Mouse (Mus musculus): Measurements from ENCODE around the gene St3gal3.

St3gal3 gene

DNA sequence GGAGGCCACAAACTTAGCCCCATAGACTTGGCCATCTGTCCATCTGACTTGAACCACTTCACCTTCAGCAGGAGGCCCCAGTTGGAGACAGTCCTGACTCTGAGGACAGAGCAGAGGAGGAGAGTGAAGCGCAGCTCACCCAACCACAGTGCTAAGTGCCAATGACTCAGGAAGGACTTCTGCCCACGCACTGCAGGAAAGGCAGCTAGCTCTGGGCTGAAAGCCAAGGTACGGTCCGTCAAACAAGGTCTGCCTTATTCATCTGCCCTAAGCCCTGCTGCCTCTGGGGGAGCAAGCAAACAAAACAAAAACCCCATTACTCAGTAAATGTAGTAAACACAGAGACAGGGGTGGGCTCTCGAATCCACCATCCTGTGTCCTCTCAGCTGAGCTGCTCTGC lies 4.2 kb upstream of the St3gal3 start:
- DNase-seq (ENCODE audit: low spot score), result peak; percentile 76

DNA sequence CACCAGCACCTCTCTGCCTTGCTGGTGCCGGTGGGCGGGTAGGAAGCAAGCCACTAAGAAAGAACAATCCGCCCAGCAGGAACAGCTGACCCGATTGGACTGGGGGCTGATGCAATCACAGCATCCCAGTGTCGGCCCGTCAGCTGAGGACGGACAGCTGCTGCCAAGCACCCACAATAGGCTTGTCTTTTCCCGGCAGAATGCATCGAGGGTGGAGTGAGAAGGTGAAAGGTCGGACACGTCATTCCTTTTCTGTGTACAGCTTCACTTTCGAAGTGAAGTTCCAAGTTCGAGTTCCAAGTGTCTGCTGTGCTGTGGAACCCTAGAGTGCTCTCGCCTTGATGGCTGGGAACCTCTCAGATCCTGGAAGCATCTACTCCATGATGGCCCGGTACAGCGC lies 3.1 kb upstream of the St3gal3 start:
- no peak for DNase-seq (ENCODE audit: low spot score)

DNA sequence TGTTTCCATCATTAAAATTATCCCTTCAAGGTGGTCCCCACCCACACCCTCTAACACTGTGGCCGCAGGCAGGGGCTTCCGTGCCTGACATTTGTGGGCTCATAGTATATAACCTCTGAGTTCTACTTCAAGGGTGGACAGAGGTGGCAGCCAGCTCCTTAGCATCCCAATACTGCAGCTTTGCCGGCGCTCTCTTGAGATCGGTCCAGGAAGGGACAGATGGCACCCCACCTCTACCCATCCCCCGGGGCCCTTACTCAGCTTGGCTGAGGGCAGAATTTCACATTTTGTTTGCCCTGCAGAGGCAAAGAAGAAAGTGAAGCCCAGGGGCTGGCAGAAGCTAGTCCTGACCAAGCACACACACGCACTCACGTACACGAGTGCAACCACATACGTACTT lies 2.6 kb upstream of the St3gal3 start:
- DNase-seq (ENCODE audit: low spot score), result no peak

DNA sequence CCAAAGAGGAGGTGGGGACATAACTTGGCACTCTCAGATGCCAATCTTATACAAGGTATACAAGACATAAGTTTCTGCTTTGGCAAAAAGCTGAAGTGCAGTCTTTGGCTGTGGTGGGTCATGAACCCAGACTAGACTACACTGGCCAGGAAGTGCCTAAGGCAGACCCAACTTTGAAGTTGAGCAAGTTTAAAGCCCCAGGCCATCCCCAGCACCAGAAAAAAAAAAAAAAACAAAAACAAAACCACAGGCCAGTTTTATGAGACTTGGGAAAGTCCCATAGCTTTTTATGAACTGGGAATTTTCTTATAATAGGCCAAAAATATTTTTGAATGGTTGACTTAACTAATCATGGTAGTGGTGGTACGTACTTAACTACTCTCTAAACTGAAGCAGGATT lies 700 bp upstream of the St3gal3 start:
- no peak for DNase-seq (ENCODE audit: low spot score)

DNA sequence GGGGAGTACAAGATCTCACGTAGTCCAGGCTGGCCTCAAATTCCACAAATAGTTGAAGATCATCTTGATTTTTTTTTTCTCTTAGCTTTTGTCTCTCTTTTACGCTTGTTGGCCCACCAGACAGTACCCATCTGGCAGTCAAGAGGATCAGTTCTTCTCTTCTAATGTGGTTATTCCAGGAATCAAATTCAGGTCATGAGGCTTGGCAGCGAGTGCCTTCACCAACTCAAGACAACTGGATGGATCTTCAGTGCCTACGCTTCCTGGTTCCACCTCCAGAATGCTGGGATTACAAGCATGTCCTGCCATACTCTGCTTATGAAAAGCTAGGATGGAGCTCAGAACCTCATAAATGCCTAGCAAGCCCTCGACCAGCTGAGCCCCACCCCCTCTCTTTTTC lies 3.4 kb downstream of the St3gal3 start:
- DNase-seq (ENCODE audit: low spot score), result no peak

DNA sequence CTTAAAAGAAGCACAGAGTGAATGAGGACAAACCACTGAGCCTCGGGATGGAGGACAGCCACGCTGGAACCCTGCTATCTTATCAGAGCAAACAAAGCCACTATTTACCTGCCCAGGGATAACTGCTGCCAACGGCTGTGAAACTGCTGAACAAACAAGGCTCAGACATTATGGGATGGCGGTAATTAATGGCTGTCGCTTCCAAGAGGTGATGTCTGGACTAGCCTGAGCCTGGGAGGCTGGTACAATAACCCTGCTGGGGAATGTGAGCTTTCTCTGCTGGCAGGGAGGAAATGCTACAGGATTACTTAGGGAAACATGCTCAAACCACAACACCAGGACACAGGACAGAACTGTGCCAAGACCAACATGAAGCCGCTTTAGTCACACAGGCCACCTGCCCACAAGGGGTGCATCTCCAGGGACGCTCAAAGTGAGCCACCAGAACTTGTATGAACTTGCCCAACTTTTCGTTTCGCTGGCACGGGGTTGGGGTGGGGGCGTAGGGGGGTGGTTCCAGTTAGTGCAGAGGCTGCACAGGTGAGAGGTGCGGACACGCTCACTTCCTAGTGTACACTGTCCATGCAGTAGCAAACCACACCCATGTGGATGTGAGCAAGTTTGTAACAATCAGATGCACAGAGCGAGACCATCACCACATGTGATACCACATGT lies 11.5 kb downstream of the St3gal3 start:
- DNase-seq (ENCODE audit: low spot score), result no peak

DNA sequence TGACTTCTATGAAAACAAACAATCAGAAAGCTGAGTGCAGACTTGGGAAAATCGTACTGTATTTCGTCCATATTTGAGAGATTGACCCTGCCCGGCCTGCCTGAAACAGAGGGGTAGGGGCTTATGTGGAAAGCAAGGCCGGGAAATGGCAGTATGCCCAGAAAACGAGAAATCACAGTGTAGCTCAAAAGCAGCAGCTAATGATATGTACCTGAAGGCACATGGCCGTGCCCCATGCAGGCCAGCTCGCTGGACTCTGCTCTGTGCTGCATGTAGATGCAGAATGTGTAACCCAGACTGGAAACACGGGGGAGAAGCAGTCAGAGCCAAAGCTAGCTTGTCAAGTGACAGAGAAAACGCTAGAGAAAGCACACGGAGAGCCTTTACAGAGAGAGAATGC lies 12.6 kb downstream of the St3gal3 start:
- no peak for DNase-seq (ENCODE audit: low spot score)

DNA sequence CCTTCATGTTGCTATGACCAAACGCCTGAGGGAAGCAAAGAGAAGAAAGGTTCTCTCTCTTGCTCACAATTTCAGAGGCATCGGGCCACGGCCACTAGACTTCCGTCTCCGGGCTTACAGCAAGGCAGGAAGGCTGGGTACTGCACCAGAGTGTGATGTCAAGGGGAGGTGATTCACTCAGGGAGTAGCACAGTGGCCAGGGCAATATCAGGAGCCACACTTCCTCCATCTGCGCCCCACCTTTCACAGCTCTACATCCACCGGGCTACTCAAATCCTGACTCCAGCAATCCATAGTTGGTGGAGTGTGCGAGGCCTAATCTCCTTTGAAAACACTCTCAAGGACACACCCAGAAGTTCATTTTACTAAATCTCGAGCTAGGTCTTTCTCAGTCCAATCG lies 17.1 kb downstream of the St3gal3 start:
- DNase-seq (ENCODE audit: low spot score), result no peak

DNA sequence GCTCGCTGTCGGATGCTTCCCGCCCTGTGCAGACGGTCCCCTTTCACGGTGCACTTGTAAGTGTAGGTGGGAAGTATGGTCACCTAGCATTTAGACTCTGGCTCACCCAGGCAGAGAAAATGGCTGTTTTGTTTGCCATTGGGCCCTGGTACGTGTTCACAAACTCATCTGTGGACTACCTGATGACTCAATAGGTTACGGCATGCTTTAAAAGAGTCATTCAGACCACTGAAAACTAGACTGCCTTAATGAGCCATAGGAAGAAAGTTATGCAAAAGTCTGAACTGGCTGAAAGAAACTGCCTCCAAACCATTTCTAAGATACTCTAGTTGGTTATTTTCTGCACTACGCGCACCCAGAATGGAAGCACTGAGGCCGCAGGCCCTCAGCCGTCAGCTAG lies 18.6 kb downstream of the St3gal3 start:
- no peak for DNase-seq (ENCODE audit: low spot score)

DNA sequence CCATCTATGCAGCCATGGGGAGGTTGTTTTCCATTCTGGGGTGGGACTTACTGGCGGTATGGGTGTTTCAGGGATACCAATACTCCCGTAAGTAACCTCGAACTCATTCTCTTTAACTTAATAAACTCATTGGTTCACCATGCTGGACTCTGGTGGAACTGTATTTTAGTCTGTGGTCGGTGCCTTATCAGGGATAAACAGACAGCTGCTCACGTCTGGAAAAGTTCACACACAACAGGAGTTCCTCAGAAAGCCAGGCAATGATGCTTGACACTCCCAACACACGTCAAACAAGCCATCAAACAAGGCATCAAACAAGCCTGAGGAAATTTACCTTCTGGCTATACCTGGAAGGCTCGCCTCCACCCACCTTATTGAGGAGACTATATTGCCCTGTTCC lies 19.6 kb downstream of the St3gal3 start:
- no peak for DNase-seq (ENCODE audit: low spot score)

DNA sequence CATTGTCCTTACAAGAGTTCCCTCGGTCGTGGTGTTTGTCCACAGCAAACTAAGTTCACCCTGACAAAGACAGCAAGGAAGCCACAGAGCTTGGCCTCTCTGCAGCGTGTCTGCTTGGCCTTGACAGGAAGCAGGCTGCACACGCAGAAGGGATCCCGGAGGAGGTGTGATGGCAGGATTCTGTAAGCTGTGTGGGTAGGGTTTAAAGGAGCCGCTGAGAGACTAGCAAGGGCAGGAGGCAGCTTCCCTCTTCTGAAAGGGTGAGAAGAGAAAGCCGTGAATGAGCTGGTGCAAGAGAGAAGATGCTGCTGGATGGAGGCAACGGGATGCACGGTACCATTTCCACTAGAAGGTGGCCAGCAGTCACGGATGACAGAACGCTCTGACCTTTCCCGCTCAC lies 22.1 kb downstream of the St3gal3 start:
- DNase-seq (ENCODE audit: low spot score), result no peak

DNA sequence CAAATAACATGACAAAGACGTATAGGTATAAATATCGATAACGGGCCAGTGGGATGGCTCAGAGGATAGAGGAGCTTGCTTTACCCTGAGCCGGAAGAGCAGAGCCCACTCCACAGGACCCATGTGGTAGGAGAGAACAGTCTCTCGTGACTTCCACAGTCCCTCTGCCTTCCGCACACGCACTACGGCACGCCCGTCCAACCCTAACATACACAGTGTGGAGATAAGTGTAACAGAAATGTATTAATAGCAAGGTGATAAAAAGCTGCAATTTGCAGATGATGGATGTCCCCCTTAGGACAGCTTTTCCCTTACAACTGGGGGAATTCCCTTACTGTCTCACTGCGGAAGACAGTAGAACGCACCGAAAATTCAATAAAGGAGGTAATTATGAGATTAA lies 25.1 kb downstream of the St3gal3 start:
- no peak for DNase-seq (ENCODE audit: low spot score)

DNA sequence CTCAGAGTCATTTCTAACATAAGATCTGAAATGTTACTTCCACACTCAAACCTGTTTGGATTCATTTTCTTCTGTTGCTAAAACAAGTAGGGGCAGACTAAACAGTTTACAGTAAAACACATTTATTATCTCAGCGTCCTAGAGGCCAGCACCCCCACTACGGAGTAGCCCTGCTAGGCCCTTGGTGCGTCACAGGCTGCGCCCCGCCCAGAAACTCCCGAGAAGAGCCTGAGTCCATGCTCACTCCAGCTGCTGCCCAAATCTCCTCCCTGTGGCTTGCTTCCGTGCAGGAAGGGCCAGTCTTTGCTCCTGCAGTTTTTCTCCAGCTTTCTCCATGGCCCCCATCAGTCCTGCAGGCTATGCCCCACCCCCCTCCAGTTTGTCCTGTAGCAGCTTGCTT lies 25.9 kb downstream of the St3gal3 start:
- DNase-seq (ENCODE audit: low spot score), result no peak

DNA sequence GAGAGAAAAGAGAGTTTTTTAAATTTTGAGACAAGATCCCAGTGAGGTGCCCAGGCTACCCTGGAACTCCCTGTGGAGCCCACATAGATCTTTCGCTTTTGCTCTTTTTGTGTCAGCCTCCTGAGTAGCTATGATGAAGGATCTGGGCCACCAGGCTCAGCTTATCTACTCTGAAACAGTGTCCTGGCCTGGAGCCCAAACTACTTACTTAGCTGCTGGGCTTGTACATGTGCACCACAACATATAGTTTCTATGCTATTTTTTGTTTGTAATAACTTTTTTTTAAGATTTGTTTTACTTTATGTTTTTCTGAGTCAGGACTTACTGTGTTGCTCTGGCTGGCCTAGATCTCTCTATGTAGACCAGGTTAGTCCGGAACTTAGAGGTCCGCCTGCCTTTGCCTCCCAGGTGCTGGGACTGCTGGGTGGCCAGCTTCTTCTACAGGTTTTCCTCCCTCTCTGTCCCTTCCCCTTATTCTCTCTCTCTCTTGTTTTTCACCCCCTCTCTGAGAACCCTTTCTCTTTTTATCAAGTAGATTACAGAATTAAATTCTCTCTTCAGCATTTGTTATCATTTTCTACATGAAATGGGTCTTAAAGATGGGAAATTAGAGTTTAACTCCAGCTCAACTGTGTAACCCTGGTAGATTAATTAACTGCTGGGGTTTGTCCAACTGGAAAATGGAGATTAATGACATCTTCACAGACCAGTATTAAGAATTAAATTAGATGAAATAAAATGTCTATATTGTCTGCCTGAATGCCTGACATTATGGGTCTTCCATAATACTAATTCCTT lies 29.3 kb downstream of the St3gal3 start:
- no peak for DNase-seq (ENCODE audit: low spot score)

DNA sequence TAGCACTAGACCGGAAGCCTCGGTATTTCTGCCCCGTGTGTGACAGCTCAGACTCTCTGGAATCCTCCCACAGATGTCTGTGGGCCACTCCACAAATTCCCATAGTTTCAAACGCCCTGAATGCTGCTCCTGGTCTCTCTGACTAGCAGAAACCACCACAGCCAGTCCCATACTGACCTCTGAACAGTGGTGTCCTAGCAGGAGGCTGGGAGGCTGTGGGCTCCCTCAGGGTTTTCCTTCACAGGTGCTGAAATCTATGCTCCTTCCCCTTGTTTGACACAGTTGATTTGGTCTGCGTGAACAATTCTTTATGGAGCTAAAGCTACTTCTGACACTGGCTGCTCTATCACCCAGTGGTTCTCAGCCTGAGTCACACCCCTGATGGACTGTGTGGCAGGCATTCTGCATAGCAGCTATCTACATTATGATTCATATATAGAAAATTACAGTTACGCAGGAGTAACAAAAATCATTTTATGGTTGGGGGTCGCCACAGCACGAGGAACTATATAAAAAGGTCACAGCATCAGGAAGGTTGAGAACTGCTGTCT lies 31.4 kb downstream of the St3gal3 start:
- no peak for DNase-seq (ENCODE audit: low spot score)

DNA sequence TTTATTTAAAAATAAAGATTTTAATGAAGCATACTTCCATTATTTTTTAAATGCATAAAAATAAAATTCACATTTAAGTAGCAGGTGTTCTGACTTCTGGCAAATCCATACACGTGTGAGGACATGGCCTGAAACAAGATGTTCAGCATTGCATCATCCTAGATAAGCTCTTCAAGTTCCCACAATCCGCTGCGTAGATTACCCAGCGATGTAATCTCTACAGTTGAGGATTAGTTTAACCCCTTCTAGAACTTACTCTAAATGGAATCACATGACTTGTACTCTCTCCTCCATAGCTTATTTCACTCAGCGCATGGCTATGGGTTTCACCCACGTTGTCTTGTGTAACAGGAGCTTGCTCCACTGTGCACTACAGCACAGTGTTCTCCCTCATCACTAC lies 33.2 kb downstream of the St3gal3 start:
- no peak for DNase-seq (ENCODE audit: low spot score)

DNA sequence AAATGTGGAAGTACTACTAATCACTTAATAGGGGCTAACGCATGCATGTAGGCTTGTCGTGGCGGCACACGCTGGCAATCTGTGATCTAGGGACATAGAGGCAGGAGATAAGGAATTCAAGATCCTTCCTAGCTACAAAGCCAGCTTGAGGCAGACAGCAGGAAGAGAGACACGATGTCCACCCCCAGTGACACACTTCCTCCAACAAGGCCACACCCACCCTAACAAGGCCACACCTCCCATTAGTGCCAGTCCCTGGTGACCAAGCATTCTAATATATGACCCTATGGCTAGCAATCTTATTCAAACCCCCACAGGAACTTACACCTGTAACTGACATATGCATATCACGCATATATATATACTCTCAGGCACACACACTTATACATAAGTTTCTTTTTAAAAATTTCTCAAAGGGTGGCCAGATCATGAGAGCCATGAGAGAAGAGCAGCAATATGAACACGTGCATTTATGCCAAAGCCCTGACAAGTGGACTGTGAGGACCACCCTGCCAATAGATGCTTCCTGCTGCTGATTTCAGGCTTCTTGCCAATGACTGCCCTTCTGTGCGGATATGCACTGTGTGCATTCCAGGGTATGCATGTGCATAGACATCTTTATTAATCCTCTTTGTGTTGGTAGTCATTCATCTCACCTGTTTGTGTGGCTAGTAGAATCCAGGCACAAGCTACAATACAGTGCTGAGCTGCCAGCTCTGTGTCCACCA lies 34.9 kb downstream of the St3gal3 start:
- no peak for DNase-seq (ENCODE audit: low spot score)

DNA sequence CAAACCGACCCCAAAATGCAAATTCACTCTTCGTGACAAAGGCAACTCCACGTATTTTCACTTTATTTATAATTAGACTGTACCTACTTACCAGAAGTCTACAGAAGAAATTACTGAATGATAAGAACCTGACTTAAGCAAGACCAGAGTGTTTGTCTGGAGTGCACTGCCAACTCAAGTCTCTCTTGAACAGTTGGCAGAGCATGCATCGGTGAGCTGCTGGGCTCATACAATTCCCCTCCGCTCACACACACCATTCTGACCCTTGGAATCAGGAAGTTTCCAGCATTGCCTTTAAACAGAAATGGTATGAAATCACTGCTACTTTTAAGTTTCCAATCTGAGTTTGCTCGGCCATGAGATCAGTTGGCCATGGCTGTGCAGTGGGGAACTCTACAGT lies 36.1 kb downstream of the St3gal3 start:
- no peak for DNase-seq (ENCODE audit: low spot score)

DNA sequence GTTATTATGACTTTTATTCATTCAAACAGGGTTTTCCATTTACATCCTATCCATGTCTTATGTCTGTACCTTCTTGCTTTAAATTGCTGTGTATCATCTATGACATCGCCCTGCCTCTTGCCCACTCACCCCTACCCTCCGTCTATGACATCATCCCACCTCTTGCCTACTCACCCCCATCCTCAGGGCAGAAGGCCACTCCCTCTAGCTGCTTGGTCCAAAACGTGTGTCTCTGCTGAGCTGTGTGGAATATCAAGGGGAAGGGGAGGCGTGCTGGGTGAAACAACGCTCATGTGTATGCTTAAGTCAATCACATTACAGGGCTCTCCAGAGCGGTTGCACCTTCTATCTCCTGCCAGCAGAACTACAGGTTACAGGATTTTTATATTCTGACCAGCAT lies 38.6 kb downstream of the St3gal3 start:
- DNase-seq (ENCODE audit: low spot score), result no peak

DNA sequence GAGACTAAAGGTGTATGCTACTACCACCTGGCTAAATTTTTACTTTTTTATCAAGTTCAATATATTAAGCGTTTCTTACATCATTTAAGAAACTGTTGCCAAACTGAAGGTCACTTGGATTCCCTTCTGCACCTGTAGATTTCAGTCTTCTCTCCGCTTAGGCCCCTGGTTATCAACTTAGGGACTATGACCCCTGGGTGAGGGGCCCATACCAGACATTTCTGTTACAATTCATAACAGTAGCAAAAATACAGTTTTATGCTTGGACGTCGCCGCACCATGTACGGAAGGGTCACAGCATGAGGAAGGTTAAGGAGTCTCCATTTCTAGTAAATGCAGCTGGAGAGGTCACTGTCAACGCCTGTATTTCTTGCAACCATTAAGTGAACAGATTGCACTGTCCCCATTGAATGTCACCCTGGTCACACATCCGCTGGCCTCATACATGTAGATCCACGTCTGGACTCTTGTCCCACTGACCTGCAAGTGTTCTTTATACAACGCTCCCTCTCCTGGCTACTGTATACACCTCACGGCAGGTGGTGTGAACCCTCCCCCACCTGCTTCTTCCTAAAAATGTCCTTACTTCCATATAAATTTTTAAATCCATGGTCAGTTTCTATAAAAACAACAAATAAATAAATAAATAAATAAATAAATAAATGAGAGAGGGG lies 41.8 kb downstream of the St3gal3 start:
- DNase-seq (ENCODE audit: low spot score), result no peak

DNA sequence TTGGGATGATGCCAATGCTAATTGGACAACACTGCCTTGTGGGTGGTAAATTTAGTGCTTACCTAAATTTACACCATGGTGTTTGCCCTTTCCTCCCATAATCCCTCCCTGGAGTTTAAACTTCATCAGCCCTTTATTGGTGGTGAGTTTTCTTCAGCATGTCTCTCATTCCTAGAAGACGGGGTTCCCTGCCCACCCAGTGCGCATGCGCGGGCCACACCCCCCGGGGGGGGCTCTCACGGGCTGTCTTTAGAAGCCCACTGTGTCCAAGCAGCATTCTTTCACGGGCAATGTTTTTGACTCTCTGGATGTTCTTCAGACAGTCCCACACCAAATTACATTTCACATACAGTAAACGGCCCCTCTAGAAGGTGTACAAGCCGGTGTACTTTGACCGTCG lies 44.3 kb downstream of the St3gal3 start:
- DNase-seq (ENCODE audit: low spot score), result no peak

DNA sequence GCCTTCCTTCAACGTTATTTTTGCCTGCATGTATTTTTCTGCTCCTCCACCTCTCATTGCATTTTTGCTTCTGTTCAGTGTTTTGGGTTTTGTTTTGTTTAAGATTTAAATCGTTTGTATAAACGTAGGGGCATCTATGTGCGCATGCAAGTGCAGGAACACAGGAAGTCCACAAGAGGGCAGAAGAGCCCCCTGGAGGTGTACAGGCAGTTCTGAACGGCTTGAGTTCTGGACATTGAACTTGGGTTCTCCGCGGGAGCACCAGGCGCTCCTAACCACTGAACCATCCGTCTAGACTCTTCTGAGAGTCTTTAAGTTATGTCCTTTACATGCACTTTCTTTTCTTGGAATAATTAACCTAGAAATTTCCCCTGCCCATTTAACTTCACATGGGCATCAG lies 44.8 kb downstream of the St3gal3 start:
- DNase-seq (ENCODE audit: low spot score), result peak; percentile 56
